Mouse (Mus musculus): Measurements from ENCODE around the gene Mgst3. TPM values are rescaled to one million over a fixed set of nuclear protein-coding genes. Genes with fewer than 3 reads are reported as not detected.
A peak's percentile ranks its signal among the peaks of the same experiment; 100 is the strongest.

Gene Mgst3
- total and polyA plus RNA-seq, 3 experiments, result 1.4 TPM; not detected in 2

DNA sequence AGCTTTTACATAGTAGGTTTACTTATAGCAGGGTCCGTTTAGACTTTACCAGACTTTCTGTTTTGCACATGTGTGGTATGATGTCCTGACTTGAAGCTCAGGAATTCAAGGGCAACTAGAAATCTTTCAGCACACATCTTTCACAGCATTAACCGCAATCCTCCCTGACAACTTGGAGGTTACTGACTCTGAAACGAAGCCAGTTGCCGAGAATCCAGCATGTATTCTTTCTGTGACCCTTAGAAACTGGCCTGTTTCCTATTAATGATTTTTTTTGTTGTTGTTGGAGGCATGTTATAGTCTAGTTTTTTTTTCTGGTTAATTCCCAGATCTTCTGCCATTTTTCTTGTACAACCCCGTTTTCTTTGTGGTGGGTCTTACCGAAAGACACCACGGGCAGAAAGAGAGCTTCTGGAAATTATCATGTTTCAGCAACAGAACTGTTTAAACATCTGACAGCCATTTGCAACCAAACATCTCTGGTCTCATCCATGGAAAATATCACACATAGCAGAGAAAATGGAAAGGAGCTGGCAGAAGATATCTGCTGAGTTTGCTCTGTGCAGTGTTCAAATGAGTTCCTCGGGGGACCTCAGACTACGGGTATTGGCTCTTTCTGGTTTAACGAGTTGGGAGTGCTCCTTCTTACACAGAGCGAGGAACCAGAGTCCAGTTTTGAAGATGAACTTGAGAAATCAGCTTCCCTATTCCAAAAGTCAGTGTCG is 18.5 kb upstream of the Mgst3 start:
- DNase-seq (ENCODE audit: extremely low read depth), result no peak
- no peak overlapping the region for H3K9ac ChIP-seq (ENCODE audit: insufficient read depth, low read depth)
- TF ChIP-seq MAFK (IDR thresholded peaks at IDR 0.05; ENCODE audit: insufficient replicate concordance, low read length) (no peak), ZNF384 (IDR thresholded peaks at IDR 0.05; ENCODE audit: low read depth, low read length) (no peak), GABPA (IDR thresholded peaks at IDR 0.05; ENCODE audit: insufficient replicate concordance, low read depth, low read length) (no peak), NELFE (IDR thresholded peaks at IDR 0.05; ENCODE audit: low read depth, low read length) (no peak), ZC3H11A (IDR thresholded peaks at IDR 0.05; ENCODE audit: low read depth, low read length) (no peak), RCOR1 (conservative IDR thresholded peaks at IDR 0.05; ENCODE audit: low read depth, low read length) (no peak), ZKSCAN1 (IDR thresholded peaks at IDR 0.05; ENCODE audit: borderline replicate concordance, low read depth, low read length) (no peak), TCF12 (IDR thresholded peaks at IDR 0.05; ENCODE audit: low read depth, low read length) (no peak), MAX (IDR thresholded peaks at IDR 0.05; ENCODE audit: low read length) (no peak), JUND (conservative IDR thresholded peaks at IDR 0.05; ENCODE audit: low read depth, low read length) (no peak), TBP (conservative IDR thresholded peaks at IDR 0.05; ENCODE audit: low read depth, low read length) (no peak), MYC (IDR thresholded peaks at IDR 0.05; ENCODE audit: low read depth, low read length) (no peak), SIN3A (IDR thresholded peaks at IDR 0.05; ENCODE audit: low read length) (no peak), SMC3 (IDR thresholded peaks at IDR 0.05; ENCODE audit: low read depth, low read length) (no peak), EP300 (IDR thresholded peaks at IDR 0.05; ENCODE audit: low read length) (no peak), UBTF (IDR thresholded peaks at IDR 0.05; ENCODE audit: low read depth, low read length) (no peak), ETS1 (conservative IDR thresholded peaks at IDR 0.05; ENCODE audit: low read depth, low read length) (no peak)
- H3K4me3 ChIP-seq (replicated peaks in 1 of 3; ENCODE audit: low read depth in 2 of 3, low read length in 2 of 3, poor library complexity in 1 of 3), result no peak overlapping the region
- H3K36me3 ChIP-seq (replicated peaks in 1 of 2; ENCODE audit: control insufficient read depth in 1 of 2, insufficient read depth in 1 of 2, low read length in 1 of 2), result no peaks in the 10 kb centered on the region
- dilution Hi-C loops (cut with MboI; ENCODE audit: extremely low pct_ligation_motif_present, extremely low pct_unique_long_range_greater_than_20kb, low sequenced_read_pairs) (loop anchor here (25.0 kb wide), 1 partner anchor 225 kb away; no protein-coding TSS in a partner anchor), in situ Hi-C loops (cut with MboI; ENCODE audit: low pct_ligation_motif_present, low pct_unique_long_range_greater_than_20kb, low sequenced_read_pairs) (no loop called here)
- no peak overlapping the region for H3K27ac ChIP-seq (ENCODE audit: insufficient read depth, low read depth)
- H3K27me3 ChIP-seq (replicated peaks), result peaks cover 63% of the 10 kb centered on the region
- peak overlapping the region; percentile 55 for H3K4me2 ChIP-seq (ENCODE audit: insufficient read depth, low read depth, poor library complexity, severe bottlenecking)
- peaks cover 5% of the 10 kb centered on the region for H3K9me3 ChIP-seq (replicated peaks; ENCODE audit: low read length)
- no peaks in the 10 kb centered on the region for H3K4me1 ChIP-seq (ENCODE audit: control insufficient read depth in 1 of 2, insufficient read depth in 2 of 2)
- no peaks in the 10 kb centered on the region for H3K79me2 ChIP-seq (replicated peaks; ENCODE audit: control insufficient read depth, extremely low read depth, insufficient read depth, poor library complexity, severe bottlenecking)

- no peak for TF ChIP-seq ZKSCAN1 (IDR thresholded peaks at IDR 0.05; ENCODE audit: borderline replicate concordance, low read depth, low read length)
- no peak for TF ChIP-seq EP300 (IDR thresholded peaks at IDR 0.05; ENCODE audit: low read length)
- no peak for TF ChIP-seq MYC (IDR thresholded peaks at IDR 0.05; ENCODE audit: low read depth, low read length)
- no peak for TF ChIP-seq KAT2A (IDR thresholded peaks at IDR 0.05; ENCODE audit: insufficient replicate concordance, low read length)
- TF ChIP-seq MEF2A (IDR thresholded peaks at IDR 0.05; ENCODE audit: borderline replicate concordance, low read depth, low read length), result no peak
- TF ChIP-seq PAX5 (IDR thresholded peaks at IDR 0.05; ENCODE audit: low read length), result no peak
- TF ChIP-seq USF2 (conservative IDR thresholded peaks at IDR 0.05; ENCODE audit: low read depth, low read length), result no peak
- H3K27me3 ChIP-seq (replicated peaks), result peaks cover 88% of the 10 kb centered on the region
- no peak overlapping the region for H3K9ac ChIP-seq (ENCODE audit: insufficient read depth, low read depth)
- in situ Hi-C loops (cut with MboI; ENCODE audit: low pct_ligation_motif_present, low pct_unique_long_range_greater_than_20kb, low sequenced_read_pairs), result no loop called here
- H3K27ac ChIP-seq (ENCODE audit: insufficient read depth, low read depth), result no peak overlapping the region
- no peak overlapping the region for H3K4me3 ChIP-seq (replicated peaks in 1 of 3; ENCODE audit: low read depth in 2 of 3, low read length in 2 of 3, poor library complexity in 1 of 3)
- H3K4me2 ChIP-seq (ENCODE audit: insufficient read depth, low read depth, poor library complexity, severe bottlenecking), result no peak overlapping the region
- dilution Hi-C loops (cut with MboI; ENCODE audit: extremely low pct_ligation_motif_present, extremely low pct_unique_long_range_greater_than_20kb, low sequenced_read_pairs), result loop anchor here (25.0 kb wide), 1 partner anchor 228 kb away; no protein-coding TSS in a partner anchor
- H3K4me1 ChIP-seq (ENCODE audit: control insufficient read depth in 1 of 2, insufficient read depth in 2 of 2), result peaks cover 1 to 2% of the 10 kb centered on the region in 2 experiments; a peak in 2 of 4 replicates
- no peak for DNase-seq (ENCODE audit: extremely low read depth)
- H3K36me3 ChIP-seq (replicated peaks in 1 of 2; ENCODE audit: control insufficient read depth in 1 of 2, insufficient read depth in 1 of 2, low read length in 1 of 2), result no peaks in the 10 kb centered on the region
- H3K79me2 ChIP-seq (replicated peaks; ENCODE audit: control insufficient read depth, extremely low read depth, insufficient read depth, poor library complexity, severe bottlenecking), result no peaks in the 10 kb centered on the region
- H3K9me3 ChIP-seq (replicated peaks; ENCODE audit: low read length), result peaks cover 5% of the 10 kb centered on the region
Measured at GRCm38 (mm10) chr1:167409601-167410000, 16.0 kb upstream of the Mgst3 start.

Data from CH12.LX (cell line).